Comparison of ENCODE assay signal across 17 mouse cellular contexts in the genomic region with DNA sequence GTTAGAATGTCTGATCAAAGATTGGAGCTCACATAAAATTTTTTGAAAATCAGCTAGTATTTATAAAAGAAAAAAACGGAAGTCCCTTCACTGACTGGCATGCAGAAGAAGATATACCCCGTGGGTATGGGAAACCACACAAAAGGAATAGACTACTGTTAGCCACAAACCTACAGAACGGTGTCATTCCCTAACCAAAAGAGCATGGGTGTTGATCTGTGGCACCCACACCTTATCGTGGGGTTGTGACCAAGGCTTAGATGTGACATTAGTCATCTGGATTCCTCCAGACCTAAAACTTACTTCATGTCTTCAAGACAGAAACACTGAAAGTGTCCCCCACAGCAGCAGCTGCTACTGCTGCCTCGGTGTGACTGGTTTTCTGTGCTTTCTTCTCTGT.
DNase-seq lines count a peak whose midpoint lies in the region; ATAC-seq lines count a peak whose summit lies in the region.
"Had no signal": no experiment of that assay in that cellular context is flagged by ENCODE, and none has a peak within 500 bp of the region (broad histone marks: within the 10 kb centered on the region; RNA-seq: fewer than 3 reads in every experiment).

No protein-coding gene starts in this region.

- intact Hi-C loops in left cerebral cortex, postnatal 4 days (cut with DNase I) = no loop called here

- peak; percentile 27; the same call in 1 of the 2 replicates for ATAC-seq in frontal cortex, adult (ENCODE audit: low TSS enrichment)
- peak; percentile 27; the same call in 1 of the 2 replicates for ATAC-seq in megakaryocyte, adult 5-6 weeks (ENCODE audit: poor library complexity, severe bottlenecking)
- ATAC-seq: forebrain, embryonic 15.5 days; hindbrain, postnatal 0 days; Patski had no signal

- no peak for DNase-seq in frontal cortex, postnatal 25 days (ENCODE audit: low spot score in 2 of 2)
- peak; percentile 12 for DNase-seq in T-cell, adult 2 months (ENCODE audit: low spot score)
- no peak for DNase-seq in left cerebral cortex, postnatal 4 days
- no peak for DNase-seq in retina, postnatal 1 day
- DNase-seq in ovary, adult 18-20 months (ENCODE audit: low spot score) = no peak
- DNase-seq: adrenal gland, adult 2 months; adrenal gland, postnatal 25 days; cerebellum, adult 2 months; cerebellum, postnatal 10 days; gastrocnemius, postnatal 14 days; heart, postnatal 10 days; heart, postnatal 4 days had no signal
